Mouse (Mus musculus): ENCODE results near the gene Slc6a14. TPM values are rescaled to one million over a fixed set of nuclear protein-coding genes. Genes with fewer than 3 reads are reported as not detected.

Gene Slc6a14
- total RNA-seq (2023), result not detected in 4 replicates

GRCm38 (mm10) chrX:21714829-21715228 is at the start of gene Slc6a14:
TSS of gene Slc6a14 (plus strand) at chrX:21714896.

GRCm38 (mm10) chrX:21744997-21745396 is 30.3 kb downstream of the Slc6a14 start, which contains the start of gene Gm28269:
TSS of gene Gm28269 (minus strand) at chrX:21745097.

Other genes starting within 250 kb of the Slc6a14 start
- not detected in 4 replicates for gene Agtr2, start 230.4 kb upstream of the Slc6a14 start, total RNA-seq (2023)
- not detected in 4 replicates for gene Gm28269, start 30.2 kb downstream of the Slc6a14 start, total RNA-seq (2023)